Mouse (Mus musculus) central nervous system, embryonic 18 days (tissue): ENCODE measurements around the gene Nfkbiz. TPM values are rescaled to one million over a fixed set of nuclear protein-coding genes. Genes with fewer than 3 reads are reported as not detected.

Source experiments
- polyA plus RNA-seq: library from polyadenylated mRNA; depleted of rRNA; stranded (reverse); fragments of >200 nt; gene quantifications from 2 replicates; pipeline ENCODE4 v1.2.3, GENCODE M21; 2012; rRNA removed

Nfkbiz gene
- 2.7 and 3.5 TPM in 2 replicates for polyA plus RNA-seq

GRCm38 (mm10) chr16:55838510-55839474 is at the start of gene Nfkbiz:
Nfkbiz (minus strand) TSS chr16:55838899.

Other genes with a start within 250 kb of the Nfkbiz start
- gene Nxpe3, start 56.4 kb upstream of the Nfkbiz start, polyA plus RNA-seq: 4.0 and 4.1 TPM in 2 replicates
- gene Cep97, start 96.0 kb upstream of the Nfkbiz start, polyA plus RNA-seq: 7.3 and 7.6 TPM in 2 replicates
- gene Rpl24, start 127.4 kb upstream of the Nfkbiz start, polyA plus RNA-seq: 656 and 665 TPM in 2 replicates
- gene Zbtb11, start 135.0 kb upstream of the Nfkbiz start, polyA plus RNA-seq: 17.1 and 19.3 TPM in 2 replicates
- gene Pcnp, start 190.8 kb upstream of the Nfkbiz start, polyA plus RNA-seq: 88.4 and 95.0 TPM in 2 replicates
- gene Trmt10c, start 198.9 kb upstream of the Nfkbiz start, polyA plus RNA-seq: 7.9 and 9.0 TPM in 2 replicates
- gene Senp7, start 209.4 kb upstream of the Nfkbiz start, polyA plus RNA-seq: 38.3 and 38.8 TPM in 2 replicates